Mouse (Mus musculus) embryonic facial prominence, embryonic 14.5 days (tissue): ENCODE measurements around the gene Iqck. TPM values are rescaled to one million over a fixed set of nuclear protein-coding genes. Genes with fewer than 3 reads are reported as not detected.

Experiments
- ATAC-seq: fragments of 200-750 bp; cut with Nextera tagmentation; 2 replicates; pipeline ENCODE4 v1.8.0; 2017; ENCODE audit warnings: low read depth, moderate number of reproducible peaks, moderate TSS enrichment
- DNase-seq: peaks from one replicate; pipeline ENCODE4 v3.0.0-alpha.2; 2015; ENCODE audit warnings: low spot score
- H3K27ac ChIP-seq: fragments of 300-500 bp; sonication (generic); replicated peaks from 2 replicates; pipeline ENCODE4 v1.5.1; 2014; ENCODE audit warnings: low read depth, mild to moderate bottlenecking, low read length, moderate library complexity
- H3K27me3 ChIP-seq: fragments of 300-500 bp; sonication (generic); replicated peaks from 2 replicates; pipeline ENCODE4 v1.6.1; 2014; ENCODE audit warnings: low read length; ENCODE audit not compliant: control insufficient read depth, insufficient read depth
- H3K36me3 ChIP-seq: fragments of 300-500 bp; sonication (generic); 2 replicates; pipeline ENCODE4 v1.6.1; 2014; ENCODE audit warnings: low read length, mixed read lengths; ENCODE audit not compliant: control insufficient read depth, insufficient read depth
- H3K4me1 ChIP-seq: fragments of 300-500 bp; sonication (generic); 2 replicates; pipeline ENCODE4 v1.6.1; 2014; ENCODE audit warnings: antibody characterized with exemption, low read length; ENCODE audit not compliant: control insufficient read depth, insufficient read depth
- H3K4me2 ChIP-seq: fragments of 300-500 bp; sonication (generic); 2 replicates; pipeline ENCODE4 v1.6.1; 2014; ENCODE audit warnings: low read depth, mild to moderate bottlenecking, low read length, moderate library complexity, mixed read lengths
- H3K4me3 ChIP-seq: fragments of 300-500 bp; sonication (generic); 2 replicates; pipeline ENCODE4 v1.5.1; 2014; ENCODE audit warnings: low read depth, mild to moderate bottlenecking, low read length
- H3K9ac ChIP-seq: fragments of 300-500 bp; sonication (generic); 2 replicates; pipeline ENCODE4 v1.6.1; 2014; ENCODE audit warnings: low read depth, mild to moderate bottlenecking, low read length, moderate library complexity, mixed read lengths
- H3K9me3 ChIP-seq: fragments of 300-500 bp; sonication (generic); 2 replicates; pipeline ENCODE4 v1.6.1; 2016; ENCODE audit warnings: low read length; ENCODE audit not compliant: control insufficient read depth
- WGBS: fragments of 180-500 bp; shearing (Covaris S2); extraction: QIAGEN DNeasy Blood & Tissue Kit; methylation state at CpG from one replicate; pipeline ENCODE4 v1.1.7; 2014; 5-methylcytosine and 5-hydroxymethylcytosine counted together
- polyA plus RNA-seq: library from polyadenylated mRNA; unstranded; fragments of >200 nt; fragmentation: Nextera tagmentation; extraction: Ambion mirVana; gene quantifications from 2 replicates; pipeline ENCODE4 v1.2.1, GENCODE M21; 2014

Gene Iqck
- polyA plus RNA-seq, 1 experiment from 2014 or later = 4.5 TPM

DNA sequence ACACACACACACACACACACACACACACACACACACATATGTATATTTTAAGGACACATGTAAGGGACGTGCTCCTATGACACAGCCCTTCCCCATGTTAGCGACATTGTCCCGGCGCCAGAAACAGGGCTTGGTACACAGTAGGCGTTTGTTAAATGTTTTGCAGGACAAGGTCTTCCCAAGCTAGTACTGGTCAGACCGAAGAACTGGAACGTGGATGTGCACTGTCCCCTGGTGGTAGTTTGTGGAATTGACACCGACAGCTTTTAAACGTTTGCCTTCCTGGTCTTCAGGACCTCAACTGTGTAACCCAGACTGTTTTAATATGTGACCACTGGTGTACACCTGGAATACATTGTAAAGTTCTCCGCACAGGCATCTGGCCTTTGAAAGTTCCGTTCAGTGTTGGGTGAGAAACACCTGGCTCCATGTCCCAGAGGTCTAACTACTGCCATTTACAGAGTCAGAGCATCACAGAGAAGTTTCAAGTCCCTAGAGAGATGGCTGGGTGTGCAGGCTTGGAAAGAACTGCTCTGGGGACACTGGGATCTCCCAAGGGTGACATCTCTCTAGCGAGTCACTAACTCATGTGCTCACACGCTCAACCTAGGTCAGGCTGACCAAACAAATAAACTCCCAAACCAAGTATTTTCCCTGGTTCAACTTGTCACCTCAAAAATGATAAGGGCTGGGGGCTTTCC lies 140.7 kb downstream of the Iqck start:
- ATAC-seq = peak; percentile 41
- 0 out of 2 replicates have a peak overlapping the region, but pooled peaks have one; percentile 74 for H3K4me3 ChIP-seq
- H3K9me3 ChIP-seq = no peaks in the 10 kb centered on the region
- peaks cover 25% of the 10 kb centered on the region for H3K4me1 ChIP-seq
- peak; percentile 77 for DNase-seq
- no peaks in the 10 kb centered on the region for H3K36me3 ChIP-seq
- 6% methylated on average over 13 of the region's 13 CpGs for WGBS
- no peak overlapping the region for H3K9ac ChIP-seq
- H3K27ac ChIP-seq = no peak overlapping the region
- peak overlapping the region; percentile 93 for H3K4me2 ChIP-seq
- H3K27me3 ChIP-seq = no peaks in the 10 kb centered on the region

DNA sequence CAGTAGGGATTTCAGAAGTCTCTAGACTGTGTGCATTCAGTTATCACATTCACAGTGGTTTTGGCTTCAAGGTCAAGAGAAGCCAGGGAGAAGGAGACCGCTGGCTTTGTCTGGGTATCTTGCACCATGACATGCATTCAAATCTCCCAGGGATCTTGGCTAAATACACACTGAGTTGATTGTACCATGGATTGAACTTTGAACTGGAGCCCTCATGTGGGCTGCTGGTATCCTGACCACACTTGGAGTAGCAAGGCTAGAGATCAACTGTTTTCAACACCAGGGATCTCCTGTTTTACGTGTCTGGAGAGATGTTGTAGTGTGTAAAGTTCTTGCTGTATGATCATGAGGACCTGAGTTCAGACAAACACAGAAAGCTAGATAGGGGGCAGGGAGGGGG lies 144.3 kb downstream of the Iqck start:
- Histone ChIP-seq H3K27me3 (no peaks in the 10 kb centered on the region), H3K4me3 (no peak overlapping the region), H3K36me3 (no peaks in the 10 kb centered on the region), H3K4me2 (no peak overlapping the region), H3K4me1 (peaks cover 9% of the 10 kb centered on the region), H3K9me3 (no peaks in the 10 kb centered on the region), H3K27ac (no peak overlapping the region), H3K9ac (no peak overlapping the region)
- DNase-seq (no peak), ATAC-seq (no peak)
- WGBS = 80% methylated on average over 2 of the region's 2 CpGs

DNA sequence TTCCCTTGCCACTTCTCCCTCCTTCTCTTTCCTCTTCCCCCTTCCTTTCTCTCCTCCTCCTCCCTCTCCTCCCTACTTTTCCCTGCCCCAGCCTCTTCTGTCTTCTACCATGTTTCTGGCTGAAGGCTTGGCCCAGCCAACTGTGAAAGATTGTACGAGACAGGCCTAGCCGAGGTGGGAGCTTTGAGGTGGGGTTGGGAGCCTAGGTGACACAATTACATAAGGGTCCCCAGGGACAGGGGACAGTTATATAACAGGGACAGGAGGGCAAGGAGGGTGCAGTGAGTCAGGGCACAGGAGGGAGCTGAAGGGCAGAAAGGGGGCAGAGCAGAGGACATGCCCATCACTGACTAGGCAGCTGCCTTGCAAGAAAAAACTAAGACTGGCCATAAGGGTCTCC lies 146.4 kb downstream of the Iqck start:
- no peak overlapping the region for H3K4me2 ChIP-seq
- H3K27me3 ChIP-seq = no peaks in the 10 kb centered on the region
- no peaks in the 10 kb centered on the region for H3K36me3 ChIP-seq
- no peak for DNase-seq
- no peaks in the 10 kb centered on the region for H3K9me3 ChIP-seq
- ATAC-seq = no peak
- H3K4me3 ChIP-seq = no peak overlapping the region
- H3K27ac ChIP-seq = no peak overlapping the region
- H3K9ac ChIP-seq = no peak overlapping the region
- no peaks in the 10 kb centered on the region for H3K4me1 ChIP-seq
- 63% methylated on average over 2 of the region's 2 CpGs for WGBS

DNA sequence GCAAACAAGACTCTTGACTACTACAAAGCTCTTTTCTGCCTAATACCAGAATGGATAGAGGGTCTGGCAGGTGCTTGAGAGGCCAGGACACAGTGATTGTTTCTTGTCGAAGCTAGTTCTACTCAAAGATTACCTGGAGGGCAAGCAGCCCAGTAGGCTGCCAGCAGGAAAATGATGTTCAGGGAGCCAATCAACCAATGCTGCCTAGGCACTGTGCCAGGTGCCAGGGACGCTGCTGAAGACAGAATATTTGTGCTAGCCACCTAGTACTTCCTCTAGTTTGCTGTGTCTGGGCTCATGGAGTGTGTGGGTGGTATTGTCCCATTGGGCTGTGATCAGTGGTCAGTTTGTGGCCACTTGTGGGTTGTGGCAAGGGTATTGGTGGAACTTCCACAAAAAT lies 146.9 kb downstream of the Iqck start:
- Histone ChIP-seq H3K4me2 (no peak overlapping the region), H3K4me1 (no peaks in the 10 kb centered on the region), H3K27me3 (no peaks in the 10 kb centered on the region), H3K27ac (no peak overlapping the region), H3K36me3 (no peaks in the 10 kb centered on the region), H3K4me3 (no peak overlapping the region), H3K9ac (no peak overlapping the region), H3K9me3 (no peaks in the 10 kb centered on the region)
- no peak for DNase-seq
- WGBS = 50% methylated on average over 2 of the region's 2 CpGs
- no peak for ATAC-seq

DNA sequence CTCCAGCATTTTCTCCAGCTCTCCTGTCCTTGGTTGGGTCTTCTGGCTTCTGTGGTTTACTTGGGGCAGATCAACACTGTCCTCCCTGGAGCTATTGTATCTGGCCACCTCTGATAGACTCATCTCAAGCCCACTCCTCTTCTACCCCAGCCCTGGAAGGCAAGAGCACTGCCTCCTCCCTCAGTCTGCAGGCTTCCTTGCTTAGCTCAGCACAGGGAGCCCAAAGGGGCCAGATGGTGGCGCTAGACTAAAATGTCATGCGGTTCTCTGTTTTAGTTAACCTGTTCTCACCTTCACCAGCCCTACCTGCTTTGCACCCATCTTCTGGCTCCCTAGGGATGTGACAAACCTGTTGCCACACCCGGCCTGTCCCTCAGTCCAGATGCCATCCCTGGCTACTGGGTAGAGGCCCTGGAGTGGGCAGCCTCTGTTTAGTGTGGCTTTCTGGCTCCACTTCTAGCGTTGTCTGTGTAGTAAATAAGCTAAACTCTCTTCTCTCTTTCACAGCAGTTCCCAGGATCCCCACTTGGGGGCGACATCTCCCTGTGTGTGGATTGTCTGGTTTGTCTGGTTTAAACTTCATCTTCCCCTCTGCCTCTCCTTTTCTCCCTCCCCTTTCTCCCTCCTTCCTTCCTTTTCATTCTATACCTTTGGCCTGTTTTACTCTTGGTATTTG lies 155.4 kb downstream of the Iqck start:
- no peaks in the 10 kb centered on the region for H3K4me1 ChIP-seq
- 12% methylated on average over 5 of the region's 5 CpGs for WGBS
- no peaks in the 10 kb centered on the region for H3K36me3 ChIP-seq
- H3K27me3 ChIP-seq = no peaks in the 10 kb centered on the region
- H3K4me2 ChIP-seq = no peak overlapping the region
- H3K27ac ChIP-seq = no peak overlapping the region
- no peak overlapping the region for H3K9ac ChIP-seq
- ATAC-seq (0 out of 2 replicates have a peak, but pooled peaks have one; percentile 18), DNase-seq (peak; percentile 23)
- no peaks in the 10 kb centered on the region for H3K9me3 ChIP-seq
- no peak overlapping the region for H3K4me3 ChIP-seq

DNA sequence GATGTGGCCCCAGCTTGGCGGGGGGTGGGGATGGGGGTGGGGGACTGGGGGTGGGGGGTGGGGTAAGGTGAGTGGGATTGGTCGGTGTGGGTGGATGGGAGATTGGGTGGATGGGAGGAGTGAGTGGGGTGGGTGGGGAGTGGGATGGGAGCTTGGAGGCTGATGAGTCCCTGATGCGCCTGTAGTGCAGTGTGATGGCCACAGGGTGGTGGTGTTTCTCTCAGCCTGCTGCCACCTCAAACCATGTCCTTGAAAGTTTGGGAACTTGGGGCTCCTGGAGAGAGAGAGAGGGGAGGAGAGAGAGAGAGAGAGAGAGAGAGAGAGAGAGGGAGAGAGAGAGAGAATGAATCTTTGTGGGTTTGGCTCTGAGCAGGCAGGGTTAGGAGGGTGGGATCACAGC lies 160.2 kb downstream of the Iqck start:
- no peaks in the 10 kb centered on the region for H3K36me3 ChIP-seq
- H3K9ac ChIP-seq = no peak overlapping the region
- no peak for ATAC-seq
- no peak overlapping the region for H3K27ac ChIP-seq
- H3K27me3 ChIP-seq = no peaks in the 10 kb centered on the region
- 0% methylated on average over 3 of the region's 3 CpGs for WGBS
- H3K9me3 ChIP-seq = no peaks in the 10 kb centered on the region
- H3K4me1 ChIP-seq = no peaks in the 10 kb centered on the region
- DNase-seq = no peak
- no peak overlapping the region for H3K4me3 ChIP-seq
- H3K4me2 ChIP-seq = no peak overlapping the region

DNA sequence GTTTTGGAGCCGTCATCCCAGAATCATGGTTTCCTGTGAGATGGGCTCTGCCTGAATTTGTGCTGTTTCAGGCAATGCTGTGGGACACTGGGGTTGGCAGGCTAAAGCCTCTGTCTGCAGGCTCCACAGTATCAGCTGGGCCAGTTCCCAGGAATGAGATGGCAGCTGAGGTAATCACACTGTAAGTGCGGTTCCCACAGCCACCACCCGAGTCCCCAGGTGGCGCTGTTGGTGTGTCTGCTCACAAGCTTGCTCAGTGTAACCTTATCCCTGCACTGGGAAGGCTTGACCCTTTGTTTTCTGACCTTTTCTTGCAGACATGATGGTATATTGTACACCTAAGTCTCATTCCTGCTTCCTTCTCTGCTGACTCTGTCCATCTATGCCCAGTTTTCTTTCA lies 164.0 kb downstream of the Iqck start:
- H3K36me3 ChIP-seq = no peaks in the 10 kb centered on the region
- no peak overlapping the region for H3K27ac ChIP-seq
- H3K4me2 ChIP-seq = no peak overlapping the region
- no peaks in the 10 kb centered on the region for H3K4me1 ChIP-seq
- DNase-seq = peak; percentile 60
- ATAC-seq = peak; percentile 69; the same call in 1 of the 2 replicates
- no peak overlapping the region for H3K9ac ChIP-seq
- H3K27me3 ChIP-seq = no peaks in the 10 kb centered on the region
- no peak overlapping the region for H3K4me3 ChIP-seq
- WGBS = 17% methylated on average over 4 of the region's 4 CpGs
- no peaks in the 10 kb centered on the region for H3K9me3 ChIP-seq
